Mouse (Mus musculus) stomach, postnatal 0 days (tissue): ENCODE data around the gene Ttc30a1. TPM values are rescaled to one million over a fixed set of nuclear protein-coding genes. Genes with fewer than 3 reads are reported as not detected.

Source experiments
- ATAC-seq: fragments of 200-750 bp; cut with Nextera tagmentation; 2 replicates; pipeline ENCODE4 v1.8.0; 2017; ENCODE audit not compliant: low FRiP score, low TSS enrichment
- DNase-seq: peaks from one replicate; pipeline ENCODE4 v3.0.0-alpha.2; 2016; ENCODE audit warnings: low spot score
- H3K27ac ChIP-seq: fragments of 300-500 bp; sonication (generic); replicated peaks from 2 replicates; pipeline ENCODE4 v1.5.1; 2014; ENCODE audit warnings: mild to moderate bottlenecking, control low read depth
- H3K27me3 ChIP-seq: fragments of 300-500 bp; sonication (generic); 2 replicates; pipeline ENCODE4 v1.6.1; 2014; ENCODE audit warnings: low read length; ENCODE audit not compliant: control insufficient read depth, insufficient read depth
- H3K36me3 ChIP-seq: fragments of 300-500 bp; sonication (generic); 2 replicates; pipeline ENCODE4 v1.6.1; 2014; ENCODE audit warnings: low read length, mixed read lengths; ENCODE audit not compliant: control insufficient read depth, insufficient read depth
- H3K4me1 ChIP-seq: fragments of 300-500 bp; sonication (generic); replicated peaks from 2 replicates; pipeline ENCODE4 v1.6.1; 2014; ENCODE audit warnings: antibody characterized with exemption; ENCODE audit not compliant: control insufficient read depth, insufficient read depth
- H3K4me2 ChIP-seq: fragments of 300-500 bp; sonication (generic); replicated peaks from 2 replicates; pipeline ENCODE4 v1.6.1; 2014; ENCODE audit warnings: low read depth, mild to moderate bottlenecking, control low read depth, moderate library complexity
- H3K4me3 ChIP-seq: fragments of 300-500 bp; sonication (generic); 2 replicates; pipeline ENCODE4 v1.5.1; 2014; ENCODE audit warnings: low read depth, low read length, control low read depth
- H3K9ac ChIP-seq: fragments of 300-500 bp; sonication (generic); 2 replicates; pipeline ENCODE4 v1.6.1; 2014; ENCODE audit warnings: mild to moderate bottlenecking, low read length, control low read depth, mixed read lengths
- H3K9me3 ChIP-seq: fragments of 300-500 bp; sonication (generic); 2 replicates; pipeline ENCODE4 v1.6.1; 2016; ENCODE audit warnings: low read length; ENCODE audit not compliant: control insufficient read depth
- CTCF ChIP-seq: IDR thresholded peaks from 2 replicates; pipeline ENCODE4 v1.5.1; 2016; ENCODE audit warnings: antibody characterized with exemption, low read depth, mild to moderate bottlenecking, moderate library complexity
- EP300 ChIP-seq: optimal IDR thresholded peaks from 2 replicates; pipeline ENCODE3; 2016; ENCODE audit warnings: antibody characterized with exemption
- WGBS: fragments of 180-500 bp; shearing (Covaris S2); extraction: QIAGEN DNeasy Blood & Tissue Kit; methylation state at CpG from one replicate; pipeline ENCODE4 v1.1.7; 2014; 5-methylcytosine and 5-hydroxymethylcytosine counted together
- polyA plus RNA-seq: library from polyadenylated mRNA; unstranded; fragments of >200 nt; fragmentation: Nextera tagmentation; extraction: Ambion mirVana; gene quantifications from 2 replicates; pipeline ENCODE4 v1.2.1, GENCODE M21; 2015

Gene Ttc30a1
- polyA plus RNA-seq, 1 experiment from 2014 or later, result 3.3 TPM

DNA sequence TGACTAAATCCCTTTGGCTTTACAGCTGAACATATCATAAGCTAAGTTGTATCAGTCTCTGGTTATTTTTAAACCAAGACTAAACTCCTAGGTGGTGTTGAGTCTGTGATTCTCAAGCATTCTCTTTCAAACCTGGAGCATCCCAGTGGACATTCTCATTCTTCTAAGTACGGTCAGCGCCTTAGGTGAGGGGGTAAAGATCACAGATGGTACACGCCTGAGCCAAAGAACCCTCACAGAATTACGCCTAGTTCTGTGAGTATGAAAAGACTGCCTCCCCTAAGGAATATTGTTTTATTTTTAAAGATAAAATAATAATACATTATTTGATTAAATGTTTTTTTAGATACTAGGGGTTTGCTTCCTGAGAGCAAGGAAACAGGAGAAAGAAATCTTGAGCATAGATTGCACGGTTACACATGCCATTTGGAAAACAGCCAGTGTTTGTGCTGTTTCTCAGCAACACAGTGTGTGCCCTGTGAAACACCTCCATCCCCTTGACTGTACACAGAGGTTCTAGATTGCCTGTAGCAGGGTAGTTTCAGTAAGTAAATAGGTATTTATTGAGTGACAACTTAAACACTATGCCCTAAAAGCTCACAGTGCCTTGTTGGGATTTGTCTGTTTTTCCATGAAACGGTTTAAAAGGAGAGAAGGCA is 51.9 kb downstream of the Ttc30a1 start:
- Histone ChIP-seq H3K4me3 (no peak overlapping the region), H3K4me1 (no peaks in the 10 kb centered on the region), H3K27me3 (no peaks in the 10 kb centered on the region), H3K9me3 (no peaks in the 10 kb centered on the region), H3K4me2 (no peak overlapping the region), H3K27ac (no peak overlapping the region), H3K36me3 (no peaks in the 10 kb centered on the region; the same call in none of the 2 replicates), H3K9ac (no peak overlapping the region)
- peak; percentile 84; the same call in 1 of the 2 replicates for ATAC-seq
- WGBS, result 77% methylated on average over 6 of the region's 6 CpGs
- peak; percentile 59 for DNase-seq
- TF ChIP-seq EP300 (no peak), CTCF (no peak)

- no peaks in the 10 kb centered on the region for H3K4me1 ChIP-seq
- no peak overlapping the region for H3K4me2 ChIP-seq
- H3K27ac ChIP-seq, result no peak overlapping the region
- 83% methylated on average over 2 of the region's 2 CpGs for WGBS
- H3K27me3 ChIP-seq, result no peaks in the 10 kb centered on the region
- no peak overlapping the region for H3K9ac ChIP-seq
- no peak for DNase-seq
- H3K9me3 ChIP-seq, result no peaks in the 10 kb centered on the region
- H3K36me3 ChIP-seq, result no peaks in the 10 kb centered on the region; the same call in none of the 2 replicates
- TF ChIP-seq EP300 (no peak), CTCF (no peak)
- H3K4me3 ChIP-seq, result no peak overlapping the region
- no peak for ATAC-seq
Observed at GRCm38 (mm10) chr2:75929141-75929540, 52.6 kb downstream of the Ttc30a1 start.

Other genes with a start within 250 kb of the Ttc30a1 start
- 11.8 and 12.4 TPM in 2 replicates for gene Agps, start 149.8 kb downstream of the Ttc30a1 start, polyA plus RNA-seq
- gene Ttc30b, start 43.4 kb downstream of the Ttc30a1 start, polyA plus RNA-seq, result 10.3 and 10.6 TPM in 2 replicates
- gene Ttc30a2, start 3.8 kb downstream of the Ttc30a1 start, polyA plus RNA-seq, result 0.17 and 0.27 TPM in 2 replicates